Mouse (Mus musculus): ENCODE data around the gene Olfr1418.

DNA sequence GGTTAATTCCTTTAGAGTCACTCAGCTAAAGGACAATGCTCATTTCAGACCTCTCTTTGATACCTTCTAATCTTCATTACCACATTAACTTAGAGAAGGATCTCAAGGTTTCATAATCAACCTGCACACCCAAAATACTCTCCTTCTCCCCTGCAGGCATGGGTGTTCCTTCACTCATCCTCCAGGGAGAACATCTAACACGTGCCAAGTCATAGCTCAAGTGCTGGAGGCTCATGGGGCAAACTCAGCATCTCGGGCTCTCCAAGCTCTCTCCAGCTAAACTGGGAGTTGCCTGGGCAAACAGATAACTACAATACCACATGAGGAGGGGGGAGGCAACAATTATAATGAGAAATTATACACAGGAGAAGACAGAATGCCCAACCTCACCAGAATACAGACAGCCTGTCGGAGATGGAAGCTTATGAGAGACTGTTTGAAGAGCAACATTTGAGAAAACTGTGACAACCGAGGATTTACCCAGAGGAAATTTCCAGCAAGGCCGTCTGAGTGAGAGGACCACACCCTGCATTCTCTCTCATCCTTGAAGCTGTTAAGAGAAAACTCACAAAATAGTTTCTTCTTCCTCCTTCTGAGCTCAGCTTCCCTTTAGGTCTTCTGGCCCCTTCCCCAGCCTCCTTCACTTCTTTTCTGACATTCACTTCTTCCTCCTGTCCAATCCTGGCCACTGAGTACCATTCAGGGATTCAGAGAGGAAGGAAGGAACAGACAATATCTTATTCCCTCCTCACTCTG is 50.7 kb downstream of the Olfr1418 start:
- no peak for TF ChIP-seq CTCF (IDR thresholded peaks at IDR 0.05; ENCODE audit: low read depth)
- TF ChIP-seq EP300 (optimal IDR thresholded peaks at IDR 0.05), result no peak
